Mouse (Mus musculus): ENCODE results near the gene Orai1.
"Not testable (repeated sequence)": the region's sequence is repeated elsewhere in the genome, so short reads cannot be mapped to it uniquely, and the experiment has no call there.

Orai1 gene

DNA sequence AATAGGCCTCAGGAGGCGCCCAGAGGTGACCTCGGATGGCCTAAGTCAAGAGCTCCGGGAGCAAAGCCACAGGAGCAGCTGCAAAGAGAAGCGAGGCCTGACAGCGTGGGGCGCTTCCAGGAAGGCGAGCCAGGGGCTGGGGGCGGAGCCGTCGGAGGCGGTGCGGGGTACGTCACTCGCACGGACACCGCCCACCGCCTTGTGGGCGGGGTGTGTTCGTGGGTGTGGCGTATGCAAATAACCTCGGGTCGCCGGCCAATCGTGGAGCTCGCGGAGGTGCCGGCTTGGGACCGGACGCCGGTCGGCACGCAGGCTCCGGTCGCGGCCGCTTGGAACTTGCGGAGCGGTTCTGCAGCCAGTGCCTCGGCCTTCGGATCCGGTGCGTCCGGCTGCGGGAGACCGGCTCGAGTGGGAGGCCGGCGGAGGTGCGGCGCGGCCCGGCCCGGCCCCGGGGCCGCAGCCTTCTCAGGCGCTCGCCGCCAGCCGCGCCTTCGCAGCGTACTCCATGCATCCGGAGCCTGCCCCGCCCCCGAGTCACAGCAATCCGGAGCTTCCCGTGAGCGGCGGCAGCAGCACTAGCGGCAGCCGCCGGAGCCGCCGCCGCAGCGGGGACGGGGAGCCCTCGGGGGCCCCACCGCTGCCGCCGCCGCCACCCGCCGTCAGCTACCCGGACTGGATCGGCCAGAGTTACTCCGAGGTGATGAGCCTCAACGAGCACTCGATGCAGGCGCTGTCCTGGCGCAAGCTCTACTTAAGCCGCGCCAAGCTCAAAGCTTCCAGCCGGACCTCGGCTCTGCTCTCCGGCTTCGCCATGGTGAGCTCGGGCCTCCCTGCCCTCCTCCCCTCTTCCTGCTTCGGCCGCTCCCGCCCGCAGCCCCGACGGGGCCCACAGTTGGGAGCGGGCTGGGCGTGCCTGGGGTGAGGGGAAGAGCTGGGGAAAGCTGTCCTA, at the start of gene Orai1:
Gene Orai1, plus strand, starts transcription at position 322 of the 949 bp plus-strand sequence.
- in situ Hi-C loops (cut with MboI): loop anchor here (5.0 kb wide), 1 partner anchor 48 kb away; no protein-coding TSS in a partner anchor

DNA sequence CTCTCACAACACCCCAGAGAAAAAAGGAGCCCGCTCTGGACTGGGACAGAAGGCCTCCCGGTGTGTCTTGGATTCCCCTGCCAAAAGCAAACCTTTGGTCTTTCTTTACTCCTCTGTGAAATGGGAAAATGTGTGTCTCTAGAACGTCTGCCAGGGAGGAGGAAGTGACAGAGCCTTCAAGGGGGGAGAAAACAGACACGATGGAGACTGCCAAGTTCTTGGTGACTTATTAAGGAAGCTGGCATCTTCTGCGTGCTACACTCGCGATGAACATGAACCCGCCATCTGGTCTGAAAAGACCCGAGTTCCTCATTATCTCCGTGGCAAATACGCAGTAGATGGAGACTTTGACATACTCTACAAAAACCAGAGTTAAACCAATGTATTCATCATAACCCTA, 49.4 kb upstream of the Orai1 start:
- in situ Hi-C loops (cut with MboI): loop anchor here (5.0 kb wide), 2 partner anchors 47 to 92 kb away; no protein-coding TSS in a partner anchor

DNA sequence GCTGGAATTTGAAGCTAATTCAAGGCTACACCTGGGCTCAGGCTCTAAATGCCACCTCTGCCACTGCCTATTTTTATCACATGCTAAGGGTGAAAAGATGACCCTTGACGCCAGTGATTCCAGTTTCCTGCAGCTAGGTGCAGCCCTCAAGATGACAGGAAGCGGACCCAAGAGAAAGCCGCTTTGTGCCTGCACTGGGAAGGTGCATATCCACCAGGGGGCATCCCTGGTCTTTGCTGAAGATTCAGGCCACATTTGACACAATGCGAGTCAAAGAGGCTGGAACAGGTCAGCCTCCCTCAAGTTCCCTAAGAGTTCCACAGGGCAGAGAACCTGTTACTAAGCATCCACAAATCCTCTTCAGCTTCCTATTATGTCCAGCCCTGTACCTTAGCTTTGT, 46.6 kb upstream of the Orai1 start:
- in situ Hi-C loops (cut with MboI): loop anchor here (5.0 kb wide), 2 partner anchors 44 to 89 kb away; no protein-coding TSS in a partner anchor

DNA sequence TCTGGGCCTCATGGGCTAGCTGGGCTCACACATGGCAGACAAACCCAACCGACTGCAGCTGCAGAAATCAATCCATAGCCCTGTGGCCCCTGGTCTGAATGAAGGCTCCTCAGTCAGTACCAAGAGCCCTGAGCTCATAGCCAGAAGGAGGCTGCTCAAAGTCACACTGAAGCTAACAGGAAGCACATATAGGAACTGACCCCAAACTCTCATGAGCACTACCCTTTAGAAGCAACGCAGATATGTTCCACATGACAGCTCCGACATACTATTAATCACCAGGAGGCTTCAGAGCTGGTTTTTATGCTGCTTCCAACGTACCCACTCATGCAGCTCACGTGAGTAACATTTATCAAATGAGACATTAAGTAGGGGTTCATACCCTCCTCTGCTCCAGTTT, 44.8 kb upstream of the Orai1 start:
- in situ Hi-C loops (cut with MboI): no loop called here

DNA sequence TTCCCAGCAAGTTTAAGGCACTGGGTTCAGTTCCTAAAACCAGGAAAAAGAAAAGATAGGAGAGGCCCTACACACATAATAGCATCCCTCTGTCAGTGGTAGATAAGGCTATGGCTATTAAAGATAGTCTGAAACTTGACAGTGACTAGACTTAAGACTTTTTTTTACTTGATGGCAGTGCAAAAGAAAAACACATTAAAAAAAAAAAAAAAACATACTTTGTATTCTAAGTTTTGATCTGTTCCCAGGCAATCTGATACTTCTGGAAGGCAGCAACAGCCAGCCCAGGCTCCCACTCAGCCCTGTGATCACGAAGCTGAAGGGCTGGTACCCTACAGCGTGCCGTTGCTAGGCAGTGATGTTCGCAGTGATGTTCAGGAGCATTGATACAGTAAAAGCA, 43.4 kb upstream of the Orai1 start:
- in situ Hi-C loops (cut with MboI): no loop called here

- in situ Hi-C loops (cut with MboI): no loop called here
These were observed 42.8 kb upstream of the Orai1 start for GRCm38 (mm10) chr5:122972116-122972515.

DNA sequence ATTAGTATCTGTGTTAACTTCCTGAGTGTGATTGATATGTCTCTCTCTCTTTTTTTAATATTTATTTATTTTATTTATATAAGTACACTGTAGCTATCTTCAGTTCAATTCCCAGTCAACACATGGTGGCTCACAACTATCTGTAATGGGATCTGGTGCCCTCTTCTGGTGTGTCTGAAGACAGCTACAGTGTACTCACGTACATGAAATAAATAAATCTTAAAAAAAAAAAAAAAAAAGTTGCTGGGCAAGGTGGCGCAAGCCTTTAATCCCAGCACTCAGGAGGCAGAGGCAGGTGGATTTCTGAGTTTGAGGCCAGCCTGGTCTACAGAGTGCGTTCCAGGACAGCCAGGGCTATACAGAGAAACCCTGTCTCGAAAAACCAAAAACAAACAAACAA, 40.2 kb upstream of the Orai1 start:
- in situ Hi-C loops (cut with MboI): not testable (repeated sequence)

DNA sequence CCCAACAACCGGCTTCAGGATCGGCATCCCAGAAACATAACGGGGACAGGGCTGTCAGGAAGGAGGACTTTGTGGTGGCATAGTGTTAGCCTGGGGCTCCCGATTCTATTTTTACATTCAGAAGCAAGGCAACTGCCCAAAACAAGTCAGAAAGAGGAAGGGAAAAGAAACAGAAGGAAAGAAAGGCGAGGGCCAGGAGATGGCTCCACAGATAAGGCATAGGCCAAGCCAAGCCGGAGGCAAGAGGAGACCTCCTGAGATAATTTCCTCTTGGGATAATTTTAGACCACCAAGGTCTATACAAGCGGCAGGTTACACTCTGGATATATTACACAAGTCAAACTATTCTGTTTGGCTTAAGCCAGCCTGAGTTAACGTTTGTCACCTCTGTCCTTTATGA, 35.9 kb upstream of the Orai1 start:
- in situ Hi-C loops (cut with MboI): no loop called here

- in situ Hi-C loops (cut with MboI): no loop called here
These were observed 30.4 kb upstream of the Orai1 start for GRCm38 (mm10) chr5:122984483-122984882.

DNA sequence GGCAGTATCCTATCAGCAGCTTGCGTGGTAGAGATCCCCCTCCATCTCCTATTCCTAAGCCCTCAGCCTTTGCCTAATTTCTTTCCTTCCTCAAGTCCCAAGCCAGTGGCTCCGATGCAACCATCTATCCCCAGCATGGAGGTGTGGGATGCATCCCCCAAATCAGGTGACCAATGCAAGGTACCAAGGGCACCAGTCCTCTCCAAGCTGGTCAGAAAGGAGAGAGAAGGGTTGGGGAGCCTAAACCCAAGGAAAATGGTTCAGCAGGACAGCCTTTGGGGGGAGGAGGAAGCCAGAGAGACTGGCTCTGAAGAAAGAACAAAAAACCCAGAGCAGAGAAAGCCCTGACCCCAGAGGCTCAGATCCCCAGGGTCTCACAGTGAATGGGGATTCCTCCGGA, 29.6 kb upstream of the Orai1 start:
- in situ Hi-C loops (cut with MboI): no loop called here

DNA sequence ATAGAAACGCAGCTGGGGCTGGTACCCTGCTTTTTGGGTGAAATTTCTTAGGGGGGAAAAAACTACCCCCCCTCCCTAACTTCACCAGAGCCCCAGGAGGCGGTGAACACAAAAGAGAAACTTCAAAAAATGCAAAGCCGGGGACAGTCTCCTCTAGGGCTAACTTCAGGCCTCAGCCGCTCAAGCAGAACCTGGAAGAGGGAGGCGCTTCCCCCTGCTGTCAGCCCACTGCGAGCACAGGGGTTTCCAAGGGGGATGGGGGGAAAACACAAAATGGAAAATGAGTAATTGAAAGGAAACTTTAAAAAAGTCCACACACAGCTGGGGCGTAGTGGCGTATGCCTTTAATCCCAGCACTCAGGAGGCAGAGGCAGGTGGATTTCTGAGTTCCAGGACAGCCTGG, 28.8 kb upstream of the Orai1 start:
- in situ Hi-C loops (cut with MboI): no loop called here

- in situ Hi-C loops (cut with MboI): no loop called here
These were observed 27.5 kb upstream of the Orai1 start for GRCm38 (mm10) chr5:122987211-122988020.

- in situ Hi-C loops (cut with MboI): no loop called here
These were observed 26.7 kb upstream of the Orai1 start for GRCm38 (mm10) chr5:122988021-122988751.

DNA sequence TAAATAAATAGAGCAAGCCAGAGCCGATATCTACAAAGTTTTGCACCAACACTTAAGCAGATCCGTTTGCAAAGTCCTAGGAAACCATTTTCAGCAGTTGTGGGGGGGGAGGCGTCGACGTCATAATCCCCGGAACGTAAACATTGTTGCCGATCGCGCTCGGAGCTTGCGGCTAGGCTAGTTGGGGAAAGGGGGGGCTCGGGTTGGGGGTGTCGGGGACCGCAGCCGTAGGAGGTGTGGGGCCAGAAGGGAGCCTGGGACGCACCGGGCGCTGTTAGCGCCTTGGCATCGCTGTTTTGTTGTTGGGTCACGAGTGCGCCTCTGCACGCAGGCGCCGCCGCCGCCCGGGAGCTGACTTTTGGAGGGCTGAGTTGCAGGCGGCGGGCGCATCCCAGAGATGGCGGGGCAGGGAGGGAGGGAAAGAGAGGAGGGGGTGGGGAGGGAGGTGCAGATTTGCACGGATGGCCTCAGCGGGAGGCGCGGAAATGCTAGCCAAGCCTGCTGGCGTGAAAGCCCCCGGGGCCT, 25.8 kb upstream of the Orai1 start:
- in situ Hi-C loops (cut with MboI): no loop called here

DNA sequence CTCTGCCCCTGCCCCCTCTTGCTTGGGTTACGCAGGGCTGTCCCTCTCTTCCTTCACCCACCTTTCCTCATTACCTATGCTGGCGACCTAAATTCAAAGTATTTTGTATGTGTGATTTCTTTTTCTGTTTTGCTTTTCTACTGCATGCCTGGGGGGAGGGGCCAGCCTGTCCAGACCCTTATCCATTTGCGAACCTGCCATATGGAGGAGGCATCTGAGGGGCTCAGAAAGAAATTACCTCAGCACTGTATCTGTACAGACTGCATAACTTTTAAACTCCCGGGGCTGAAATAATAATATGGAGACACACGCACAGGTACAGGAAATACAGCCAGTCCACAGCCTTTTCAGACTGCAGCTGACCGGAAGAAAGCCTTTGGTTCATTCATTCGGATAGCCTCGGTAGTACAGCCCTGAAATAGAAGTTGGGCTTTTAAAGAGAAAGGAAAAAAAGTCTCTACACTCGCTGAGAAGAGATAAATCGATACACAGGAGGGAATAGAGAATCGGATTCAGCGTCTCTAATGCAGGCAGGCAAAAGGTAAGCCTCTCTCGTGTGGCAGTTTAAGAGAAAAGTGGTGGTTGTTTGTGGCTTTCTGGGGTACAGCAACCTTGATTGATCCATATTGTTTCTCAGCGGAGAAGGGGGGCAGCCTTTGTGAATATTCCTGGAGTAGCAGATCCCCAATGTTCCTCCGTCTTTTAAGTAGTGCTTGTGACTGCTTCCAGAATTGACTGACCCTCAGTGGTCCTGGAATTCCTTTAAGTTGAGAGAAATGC, 25.1 kb upstream of the Orai1 start, which contains the start of gene Kdm2b:
Gene Kdm2b, minus strand, starts transcription at position 273 of the 780 bp plus-strand sequence.
- in situ Hi-C loops (cut with MboI): no loop called here

- in situ Hi-C loops (cut with MboI): no loop called here
These were observed 24.3 kb upstream of the Orai1 start for GRCm38 (mm10) chr5:122990411-122991160.

- in situ Hi-C loops (cut with MboI): no loop called here
These were observed 23.4 kb upstream of the Orai1 start for GRCm38 (mm10) chr5:122991350-122992004.

DNA sequence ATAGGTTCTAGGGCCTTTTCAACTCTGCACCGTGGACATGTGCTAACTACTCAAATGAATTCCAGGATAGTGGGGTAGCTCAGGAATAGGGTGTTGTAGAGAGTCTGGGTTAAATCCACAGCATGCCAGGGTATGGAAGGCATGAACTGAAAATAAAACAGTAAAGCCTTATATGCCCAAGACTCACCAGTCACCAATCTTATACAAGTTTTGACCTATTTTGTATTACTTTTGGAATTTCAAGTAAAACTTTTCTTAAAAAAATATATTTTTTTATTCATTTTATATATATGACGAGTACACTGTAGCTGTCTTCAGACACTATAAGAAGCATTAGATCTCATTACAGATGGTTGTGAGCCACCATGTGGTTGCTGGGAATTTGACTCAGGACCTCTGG, 21.1 kb upstream of the Orai1 start:
- in situ Hi-C loops (cut with MboI): no loop called here

DNA sequence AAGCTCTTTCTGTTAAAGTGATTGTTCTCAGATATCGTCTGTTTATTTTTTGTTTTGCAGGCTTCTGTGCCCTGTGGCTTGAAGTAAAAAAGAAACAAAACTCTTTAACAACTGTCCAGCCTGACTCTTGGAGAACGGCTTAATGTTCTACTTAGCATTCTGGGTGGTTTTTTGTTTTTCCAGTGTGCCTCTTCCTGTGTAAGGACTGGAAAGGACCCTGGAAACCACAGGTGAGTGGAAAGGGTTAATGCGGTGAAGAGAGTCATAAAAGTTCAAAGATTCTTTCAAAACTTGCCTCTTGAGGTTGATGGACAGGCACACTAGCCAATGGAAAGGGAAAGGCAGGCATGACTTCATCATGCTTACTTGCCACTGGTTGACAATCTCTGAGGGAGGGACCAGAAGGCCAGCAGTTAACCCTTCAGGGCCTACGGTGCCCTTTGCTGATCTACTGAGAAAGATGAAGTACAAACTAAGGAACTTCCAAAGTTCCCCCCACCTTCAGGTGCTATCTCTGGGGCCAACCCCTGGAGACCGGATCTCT, 20.5 kb upstream of the Orai1 start:
- in situ Hi-C loops (cut with MboI): no loop called here

Measured in mature B cell (primary cell).